Mouse (Mus musculus) CD8-positive naive resting alpha-beta T cell, adult 2 months (primary cell): Measurements from ENCODE around the gene Tmem190.

Experiments
- DNase-seq, 2 experiments: peaks; one replicate each; pipeline ENCODE4 v3.0.0; 2022; ENCODE audit warnings: low read depth in 2 of 2, low spot score in 2 of 2

Gene Tmem190

DNA sequence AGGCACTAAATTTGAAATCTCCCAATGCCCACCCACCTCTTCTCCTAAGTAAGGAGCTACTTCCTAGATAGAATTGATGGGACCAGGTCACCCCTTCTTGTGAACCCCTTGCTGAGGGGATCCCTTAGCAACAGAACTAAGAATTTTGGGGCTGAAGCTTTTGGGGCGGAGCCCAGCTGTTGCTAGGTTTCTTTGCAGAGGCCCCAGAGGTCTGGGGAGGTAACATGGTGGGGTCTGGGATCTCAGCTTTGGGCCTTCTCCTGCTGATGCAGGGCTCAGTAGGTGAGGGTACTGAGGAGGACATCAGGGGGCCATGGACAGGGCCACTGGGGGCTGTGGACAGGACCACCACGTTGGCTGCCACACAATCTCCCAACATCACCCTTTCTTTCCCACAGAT, at the start of gene Tmem190, which contains the start of gene Il11:
Gene Tmem190 (plus strand): TSS at position 179 of the 400 bp plus-strand sequence.
Gene Il11 (minus strand): TSS at position 101 of the 400 bp plus-strand sequence.
- DNase-seq, result no peak

DNA sequence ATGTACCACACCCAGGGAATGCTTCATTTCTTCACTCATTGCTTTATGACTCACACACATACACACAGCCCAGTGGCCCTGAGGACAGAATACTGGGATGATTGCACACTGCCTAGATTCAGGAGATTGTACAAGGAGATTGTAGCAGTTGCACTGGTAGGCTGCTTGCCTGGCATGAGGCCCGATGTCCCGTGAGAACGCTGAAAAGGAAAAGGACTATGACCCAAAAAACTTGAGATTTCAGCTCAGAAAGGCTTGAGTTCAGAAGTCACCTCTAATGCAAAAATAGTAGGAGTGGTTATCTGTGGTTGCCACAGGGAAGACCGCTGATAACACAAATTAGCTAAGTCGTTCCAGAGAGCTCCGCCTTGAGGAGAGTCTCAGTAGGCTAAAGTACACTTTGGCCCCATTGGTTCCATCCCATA, 49.8 kb upstream of the Tmem190 start:
- DNase-seq, result no peak

DNA sequence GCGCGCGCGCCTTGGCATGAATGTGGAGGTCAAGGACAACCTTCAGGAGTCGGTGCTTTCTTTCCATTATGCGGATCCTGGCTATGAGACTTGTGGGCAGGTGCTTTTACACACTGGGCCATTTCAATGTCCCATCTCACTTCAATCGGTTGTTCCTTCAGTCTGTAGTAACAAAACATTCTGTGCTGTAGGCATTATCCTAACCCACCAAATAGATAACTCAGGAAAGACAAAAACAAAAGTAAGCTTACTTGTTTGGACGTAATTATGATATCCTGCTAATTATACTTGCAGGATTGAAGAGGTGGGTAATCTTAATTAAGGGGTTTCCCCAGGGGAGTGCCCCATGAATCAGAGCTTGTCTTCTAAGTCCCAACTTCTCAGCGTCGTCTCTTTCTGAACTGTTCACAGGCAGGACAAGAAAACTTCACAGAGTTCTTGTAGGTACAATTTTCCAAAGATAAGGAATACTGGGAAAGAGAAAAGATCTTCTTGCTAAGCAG, 43.6 kb upstream of the Tmem190 start:
- DNase-seq, result no peak

GRCm38 (mm10) chr7:4739544-4740275, 43.0 kb upstream of the Tmem190 start, which contains the start of gene Kmt5c:
Gene Kmt5c (plus strand): TSS chr7:4740115.
- DNase-seq, result peak; percentile 94

DNA sequence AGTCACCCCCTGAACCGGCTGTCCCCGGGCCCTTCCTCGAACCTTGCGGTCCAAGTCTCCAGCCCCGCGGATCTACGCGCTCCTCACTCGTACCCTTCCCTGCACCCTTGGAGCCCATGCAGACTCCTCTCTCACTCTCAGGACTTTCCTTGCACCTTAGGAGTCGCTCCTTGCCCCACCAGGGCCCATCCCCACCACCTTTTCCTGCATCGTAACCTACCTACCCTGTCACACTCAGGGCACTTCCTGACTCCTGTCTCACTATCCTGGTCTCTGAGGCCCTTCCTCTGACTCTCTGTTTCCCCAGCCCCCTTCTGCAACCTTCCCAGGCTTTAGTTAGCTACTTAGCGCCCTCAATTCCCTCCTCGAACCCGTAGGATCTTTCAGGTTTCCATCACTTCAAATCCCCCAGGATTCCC, 42.4 kb upstream of the Tmem190 start:
- DNase-seq, result no peak

DNA sequence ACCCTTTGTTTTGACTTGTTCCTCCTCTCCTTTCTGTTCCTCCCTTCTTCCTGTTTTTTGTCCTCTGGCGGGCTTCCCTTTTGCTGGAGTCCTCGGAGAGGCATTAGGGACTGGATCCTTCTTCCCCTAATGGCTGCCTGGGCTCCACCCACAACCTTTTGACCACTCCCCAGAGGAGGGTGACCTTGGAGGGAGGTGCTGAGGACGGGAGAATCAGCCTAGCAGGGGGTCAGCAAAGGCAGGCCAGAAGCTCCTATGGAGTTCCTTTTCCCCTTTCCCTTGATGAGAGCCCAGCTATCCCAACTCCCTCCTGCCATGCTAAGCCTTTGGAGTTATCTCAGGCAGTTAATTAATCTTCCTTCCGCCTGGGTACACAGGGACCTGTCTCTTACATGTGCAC, 41.6 kb upstream of the Tmem190 start:
- no peak for DNase-seq

GRCm38 (mm10) chr7:4741672-4742481, 40.9 kb upstream of the Tmem190 start:
- no peak for DNase-seq

DNA sequence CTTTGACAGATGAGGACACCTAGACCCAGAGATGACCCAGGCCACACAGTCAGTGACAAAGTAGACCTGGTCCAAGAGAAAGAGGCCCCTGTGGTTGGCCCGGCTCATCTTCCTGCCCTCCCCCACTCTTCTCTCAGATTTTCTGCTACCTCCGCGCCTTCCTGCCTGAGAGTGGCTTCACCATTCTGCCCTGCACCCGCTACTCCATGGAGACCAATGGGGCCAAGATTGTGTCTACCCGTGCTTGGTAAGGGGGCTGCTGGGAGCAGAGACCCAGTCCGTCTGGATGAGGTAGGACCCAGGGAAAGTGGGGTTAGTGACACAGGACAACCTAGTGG, 40.3 kb upstream of the Tmem190 start:
- DNase-seq, result no peak

- no peak for DNase-seq
Observed at GRCm38 (mm10) chr7:4743354-4743753, 39.4 kb upstream of the Tmem190 start.

- DNase-seq, result no peak
Observed at GRCm38 (mm10) chr7:4744886-4745285, 37.9 kb upstream of the Tmem190 start.

- DNase-seq, result no peak
Observed at GRCm38 (mm10) chr7:4746326-4746980, 36.3 kb upstream of the Tmem190 start.

- no peak for DNase-seq
Observed at GRCm38 (mm10) chr7:4747156-4747899, 35.4 kb upstream of the Tmem190 start.

- no peak for DNase-seq
Observed at GRCm38 (mm10) chr7:4748321-4748720, 34.4 kb upstream of the Tmem190 start.

- DNase-seq, result no peak
Observed at GRCm38 (mm10) chr7:4749169-4749568, 33.6 kb upstream of the Tmem190 start.

GRCm38 (mm10) chr7:4751971-4752820, 30.5 kb upstream of the Tmem190 start:
- no peak for DNase-seq

GRCm38 (mm10) chr7:4752821-4753570, 29.7 kb upstream of the Tmem190 start, which contains the start of gene Cox6b2:
Gene Cox6b2 (minus strand): TSS chr7:4753094.
- DNase-seq, result peak; percentile 35 to 54

GRCm38 (mm10) chr7:4759670-4760069, 23.1 kb upstream of the Tmem190 start:
- DNase-seq, result no peak

DNA sequence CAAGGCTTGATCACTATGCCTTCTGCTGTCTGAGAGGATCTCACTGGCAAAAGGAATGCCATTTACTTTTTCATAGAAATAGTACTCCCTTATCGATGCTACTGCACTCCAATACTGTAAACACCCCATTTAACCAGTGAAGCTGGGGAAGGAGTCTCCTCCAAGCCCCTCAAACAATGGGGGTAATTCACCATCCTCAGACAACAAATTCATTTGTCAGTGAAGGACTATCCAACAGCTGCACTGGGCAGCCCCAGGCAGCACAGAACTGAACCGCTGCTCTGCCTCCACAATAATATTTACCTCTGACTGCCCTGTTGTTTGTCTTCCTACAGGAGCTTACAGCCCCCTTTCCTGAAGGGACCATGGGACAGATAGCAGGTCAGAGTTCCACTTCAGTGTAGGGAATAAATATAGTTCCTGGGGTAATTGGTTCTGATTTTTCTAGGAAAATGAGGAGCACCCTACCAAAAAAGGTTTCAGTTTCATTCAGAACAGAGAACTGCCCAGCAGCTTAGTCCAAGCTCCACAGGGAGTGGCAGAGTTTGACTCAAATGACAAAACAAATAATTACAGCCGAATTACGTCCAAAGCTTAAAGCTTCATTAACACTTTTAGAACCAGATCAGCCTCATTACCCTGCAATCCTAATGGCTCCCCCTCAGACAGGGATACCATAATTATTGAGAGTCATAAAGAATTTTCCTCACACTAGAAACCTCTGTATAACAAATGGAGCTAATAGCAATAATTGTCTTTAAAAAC, 17.6 kb upstream of the Tmem190 start:
- no peak for DNase-seq
